Mouse (Mus musculus): Measurements from ENCODE around the gene Greb1. TPM values are rescaled to one million over a fixed set of nuclear protein-coding genes. Genes with fewer than 3 reads are reported as not detected.

The Greb1 gene
- polyA plus RNA-seq, 1 experiment from 2014 or later = 5.0 TPM

DNA sequence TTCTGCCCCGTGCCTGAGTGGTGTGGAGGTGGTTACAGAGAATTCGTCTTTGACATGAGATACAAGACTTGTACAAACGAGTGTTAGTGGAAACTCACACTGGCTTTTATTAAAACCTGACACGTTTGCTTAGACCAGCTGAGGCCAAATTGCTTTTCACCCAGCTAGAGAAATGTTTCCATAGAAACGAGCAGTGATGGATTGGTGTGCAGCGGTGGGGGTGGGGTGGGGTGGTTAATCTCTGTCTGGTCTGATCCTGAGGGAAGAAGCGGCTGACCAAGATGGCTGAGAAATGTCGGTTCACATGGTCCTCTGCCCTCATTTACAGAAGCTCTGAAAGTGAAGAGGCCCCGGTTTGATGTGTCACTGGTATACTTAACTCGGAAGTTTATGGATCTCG lies 17.8 kb upstream of the Greb1 start:
- H3K4me3 ChIP-seq (ENCODE audit: low read depth, low read length) = no peak overlapping the region
- no peak overlapping the region for H3K27ac ChIP-seq (replicated peaks; ENCODE audit: low read depth, low read length)
- no peaks in the 10 kb centered on the region for H3K27me3 ChIP-seq (ENCODE audit: control insufficient read depth, insufficient read depth, low read length)
- H3K9ac ChIP-seq (replicated peaks; ENCODE audit: low read length) = no peak overlapping the region
- H3K4me1 ChIP-seq (ENCODE audit: control insufficient read depth, insufficient read depth, low read length) = no peaks in the 10 kb centered on the region
- WGBS = 58% methylated on average over 11 of the region's 11 CpGs
- peaks cover 6% of the 10 kb centered on the region for H3K36me3 ChIP-seq (replicated peaks; ENCODE audit: control insufficient read depth, insufficient read depth, low read depth, low read length)
- ATAC-seq (replicated peaks; ENCODE audit: insufficient number of reproducible peaks, low FRiP score, low TSS enrichment, low read depth) (no peak), DNase-seq (ENCODE audit: low spot score) (no peak)
- no peaks in the 10 kb centered on the region for H3K9me3 ChIP-seq (replicated peaks; ENCODE audit: control insufficient read depth, low read length)
- no peak overlapping the region for H3K4me2 ChIP-seq (ENCODE audit: low read depth, low read length)

DNA sequence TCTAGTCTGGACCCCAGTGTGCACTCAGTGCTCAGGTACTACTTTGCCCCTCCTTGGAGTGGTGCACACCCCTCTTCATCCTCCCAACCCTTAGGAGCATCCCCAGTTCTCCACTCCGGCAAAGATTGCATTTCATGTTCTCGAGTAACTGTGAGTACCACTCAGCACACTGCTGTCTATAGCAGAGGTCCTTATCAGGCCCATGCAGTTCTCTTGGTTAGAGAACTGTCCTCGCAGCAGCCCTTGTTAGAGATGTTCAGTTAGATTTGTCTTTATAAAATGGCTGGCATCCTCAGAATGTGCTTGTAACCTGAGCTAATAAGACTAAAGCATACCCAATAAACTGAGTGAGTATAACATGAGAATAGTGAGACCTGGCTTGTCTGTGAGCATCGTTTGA lies 16.5 kb upstream of the Greb1 start:
- ATAC-seq (replicated peaks; ENCODE audit: insufficient number of reproducible peaks, low FRiP score, low TSS enrichment, low read depth) = no peak
- Histone ChIP-seq H3K4me1 (ENCODE audit: control insufficient read depth, insufficient read depth, low read length) (no peaks in the 10 kb centered on the region), H3K36me3 (replicated peaks; ENCODE audit: control insufficient read depth, insufficient read depth, low read depth, low read length) (peaks cover 4% of the 10 kb centered on the region)

DNA sequence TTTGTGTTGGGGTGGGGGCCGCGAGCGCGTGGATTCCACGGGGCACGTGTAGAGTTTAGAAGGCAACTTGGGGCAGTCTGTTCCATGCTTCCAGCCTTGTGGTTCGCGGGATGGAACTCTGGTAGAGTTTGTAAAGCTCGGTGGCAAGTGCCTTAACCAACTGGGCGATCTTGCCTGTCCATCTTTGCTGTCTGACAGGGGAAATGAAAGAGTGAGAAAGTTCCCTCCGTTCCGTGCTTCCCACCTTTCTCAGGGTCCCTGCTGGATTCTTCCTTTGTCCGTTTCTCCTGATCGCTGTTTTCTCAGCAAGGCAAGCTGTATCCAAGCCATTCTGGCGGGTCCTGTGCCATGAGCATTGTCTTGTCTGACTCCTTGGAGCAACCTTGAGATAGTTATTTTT lies 10.8 kb upstream of the Greb1 start:
- Histone ChIP-seq H3K27ac (replicated peaks; ENCODE audit: low read depth, low read length) (no peak overlapping the region), H3K9ac (replicated peaks; ENCODE audit: low read length) (peak overlapping the region; percentile 92), H3K9me3 (replicated peaks; ENCODE audit: control insufficient read depth, low read length) (no peaks in the 10 kb centered on the region), H3K4me2 (ENCODE audit: low read depth, low read length) (peak overlapping the region; percentile 81), H3K4me1 (ENCODE audit: control insufficient read depth, insufficient read depth, low read length) (no peaks in the 10 kb centered on the region), H3K27me3 (ENCODE audit: control insufficient read depth, insufficient read depth, low read length) (no peaks in the 10 kb centered on the region), H3K36me3 (replicated peaks; ENCODE audit: control insufficient read depth, insufficient read depth, low read depth, low read length) (no peaks in the 10 kb centered on the region), H3K4me3 (ENCODE audit: low read depth, low read length) (peak overlapping the region; percentile 76)
- peak; percentile 48 for DNase-seq (ENCODE audit: low spot score)
- ATAC-seq (replicated peaks; ENCODE audit: insufficient number of reproducible peaks, low FRiP score, low TSS enrichment, low read depth) = no peak; the same call in 1 of the 2 replicates
- WGBS = 5% methylated on average over 15 of the region's 15 CpGs

More for the DNA sequence above, 16.5 kb upstream of the Greb1 start:
- no peak overlapping the region for H3K4me3 ChIP-seq (ENCODE audit: low read depth, low read length)
- H3K27me3 ChIP-seq (ENCODE audit: control insufficient read depth, insufficient read depth, low read length) = no peaks in the 10 kb centered on the region
- no peaks in the 10 kb centered on the region for H3K9me3 ChIP-seq (replicated peaks; ENCODE audit: control insufficient read depth, low read length)
- WGBS = 91% methylated on average over 4 of the region's 4 CpGs
- H3K27ac ChIP-seq (replicated peaks; ENCODE audit: low read depth, low read length) = no peak overlapping the region
- no peak for DNase-seq (ENCODE audit: low spot score)
- H3K9ac ChIP-seq (replicated peaks; ENCODE audit: low read length) = no peak overlapping the region
- H3K4me2 ChIP-seq (ENCODE audit: low read depth, low read length) = no peak overlapping the region

DNA sequence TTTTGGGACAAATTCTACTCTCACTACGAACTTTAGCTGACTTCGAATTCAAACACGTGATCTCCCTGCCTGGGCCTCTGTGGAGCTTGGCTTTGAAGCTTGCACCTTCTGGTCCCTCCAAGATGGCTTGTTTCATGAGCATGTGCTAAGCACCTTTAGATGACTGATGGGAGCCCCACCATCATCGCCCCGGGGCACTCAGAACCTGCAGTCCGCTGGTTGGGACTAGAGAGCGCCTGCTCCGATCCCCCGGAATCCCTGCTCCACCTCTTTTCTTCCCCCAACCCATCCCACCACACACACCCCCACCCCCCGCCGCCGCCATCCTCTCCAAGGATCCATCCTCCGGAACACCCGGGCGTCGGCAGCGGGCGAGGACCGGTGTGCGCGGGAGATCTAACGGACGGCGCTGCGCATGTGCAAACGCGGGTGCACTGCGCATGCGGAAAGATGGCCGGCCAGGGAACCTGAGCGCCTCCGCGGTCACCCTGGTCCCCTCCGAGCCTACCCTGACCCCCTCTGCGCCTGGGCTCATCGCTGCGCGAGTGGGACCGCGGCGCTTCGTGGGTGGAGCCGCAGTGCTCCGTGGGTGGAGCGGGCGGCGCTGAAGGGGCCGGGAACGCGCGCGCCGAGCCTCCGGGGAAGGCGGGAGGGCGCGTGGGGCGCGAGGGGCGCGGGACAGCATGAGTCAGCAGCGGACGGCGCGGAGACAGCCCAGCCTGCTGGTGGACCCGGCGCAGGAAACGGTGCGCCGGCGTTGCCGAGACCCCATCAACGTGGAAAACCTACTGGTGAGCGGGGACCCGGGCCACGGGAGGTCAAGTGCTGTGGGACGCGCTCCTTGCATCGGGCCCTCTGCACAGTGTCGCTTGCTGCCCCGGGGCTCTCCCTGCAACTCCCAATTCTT lies 10.1 kb upstream of the Greb1 start, which contains the start of gene E2f6:
E2f6 (plus strand) TSS at position 439 of the 907 bp plus-strand sequence.
- WGBS = 5% methylated on average over 78 of the region's 81 CpGs
- Histone ChIP-seq H3K4me2 (ENCODE audit: low read depth, low read length) (peak within 1 kb of the TSS; percentile 81), H3K36me3 (replicated peaks; ENCODE audit: control insufficient read depth, insufficient read depth, low read depth, low read length) (no peaks in the 10 kb centered on the region), H3K4me3 (ENCODE audit: low read depth, low read length) (peak within 1 kb of the TSS; percentile 76), H3K27me3 (ENCODE audit: control insufficient read depth, insufficient read depth, low read length) (no peaks in the 10 kb centered on the region), H3K4me1 (ENCODE audit: control insufficient read depth, insufficient read depth, low read length) (no peaks in the 10 kb centered on the region), H3K9ac (replicated peaks; ENCODE audit: low read length) (peak within 1 kb of the TSS; percentile 92), H3K9me3 (replicated peaks; ENCODE audit: control insufficient read depth, low read length) (no peaks in the 10 kb centered on the region), H3K27ac (replicated peaks; ENCODE audit: low read depth, low read length) (no peak within 1 kb of the TSS)
- ATAC-seq (replicated peaks; ENCODE audit: insufficient number of reproducible peaks, low FRiP score, low TSS enrichment, low read depth) (peak; percentile 82), DNase-seq (ENCODE audit: low spot score) (peak; percentile 90)

DNA sequence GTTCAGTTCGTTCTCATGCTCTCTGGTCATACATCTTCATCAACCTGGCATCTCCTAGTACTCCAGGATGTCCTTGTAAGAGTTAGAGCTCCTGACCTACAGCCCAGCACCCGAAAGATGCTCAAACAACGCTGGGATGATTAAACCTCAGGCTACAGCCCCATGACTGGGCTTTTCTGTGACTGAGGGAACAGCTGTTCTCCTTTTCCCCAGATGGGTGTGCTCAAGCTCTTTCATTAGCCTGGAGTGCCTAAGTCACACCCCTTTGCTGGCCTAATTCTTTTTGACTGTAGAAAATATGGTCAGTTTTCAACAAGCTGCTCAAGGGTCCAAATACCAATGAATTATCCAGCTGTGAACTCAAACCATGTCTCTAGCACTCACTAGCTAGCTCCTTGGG lies 7.4 kb upstream of the Greb1 start:
- no peak for ATAC-seq (replicated peaks; ENCODE audit: insufficient number of reproducible peaks, low FRiP score, low TSS enrichment, low read depth)
- no peak overlapping the region for H3K9ac ChIP-seq (replicated peaks; ENCODE audit: low read length)
- H3K27me3 ChIP-seq (ENCODE audit: control insufficient read depth, insufficient read depth, low read length) = no peaks in the 10 kb centered on the region
- H3K36me3 ChIP-seq (replicated peaks; ENCODE audit: control insufficient read depth, insufficient read depth, low read depth, low read length) = no peaks in the 10 kb centered on the region
- no peak overlapping the region for H3K27ac ChIP-seq (replicated peaks; ENCODE audit: low read depth, low read length)
- 46% methylated on average over 3 of the region's 3 CpGs for WGBS
- no peaks in the 10 kb centered on the region for H3K4me1 ChIP-seq (ENCODE audit: control insufficient read depth, insufficient read depth, low read length)
- DNase-seq (ENCODE audit: low spot score) = peak; percentile 70
- H3K4me3 ChIP-seq (ENCODE audit: low read depth, low read length) = no peak overlapping the region
- H3K9me3 ChIP-seq (replicated peaks; ENCODE audit: control insufficient read depth, low read length) = no peaks in the 10 kb centered on the region
- H3K4me2 ChIP-seq (ENCODE audit: low read depth, low read length) = no peak overlapping the region

DNA sequence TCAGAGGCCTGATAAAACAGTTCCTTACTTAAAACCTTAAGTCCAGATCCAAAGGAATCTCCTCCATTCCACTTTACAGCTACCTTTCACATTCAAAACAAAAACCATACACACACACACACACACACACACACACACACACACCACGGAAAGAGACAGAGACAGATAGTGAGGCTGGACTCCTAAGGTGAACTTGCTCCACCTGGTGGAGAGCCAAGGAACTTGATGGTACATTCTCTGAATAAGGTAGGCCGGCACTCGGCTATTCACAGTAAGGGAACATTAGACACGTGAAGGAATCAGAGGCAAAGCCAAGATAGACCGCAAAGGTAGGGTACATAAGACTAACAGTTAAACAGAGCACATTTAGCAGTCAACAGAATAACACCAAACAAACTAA lies 4.8 kb upstream of the Greb1 start:
- no peaks in the 10 kb centered on the region; the same call in 1 of the 2 replicates for H3K4me1 ChIP-seq (ENCODE audit: control insufficient read depth, insufficient read depth, low read length)

DNA sequence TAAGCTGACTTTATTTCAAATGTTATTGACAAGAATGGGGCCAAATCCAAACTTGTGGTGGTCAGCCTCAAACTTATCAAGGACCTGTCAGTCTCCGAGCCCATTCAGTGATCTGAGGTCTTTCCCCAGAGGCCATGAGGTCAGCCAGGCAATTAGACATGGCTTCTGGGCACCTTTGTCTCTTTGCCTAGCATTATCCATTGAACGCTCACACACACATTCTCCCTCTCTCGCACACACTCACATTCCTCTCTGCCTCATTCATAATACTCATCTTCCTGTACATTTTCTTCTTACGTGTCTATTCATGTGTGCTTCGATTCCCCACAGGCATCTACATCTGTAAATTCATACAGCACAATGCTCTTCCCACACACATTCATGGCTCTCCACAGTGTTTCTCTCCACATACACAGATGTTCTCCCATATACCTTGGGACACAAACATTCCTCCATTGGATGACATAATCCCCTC lies 3.3 kb upstream of the Greb1 start:
- Histone ChIP-seq H3K4me1 (ENCODE audit: control insufficient read depth, insufficient read depth, low read length) (no peaks in the 10 kb centered on the region; the same call in 1 of the 2 replicates), H3K4me3 (ENCODE audit: low read depth, low read length) (no peak overlapping the region), H3K27ac (replicated peaks; ENCODE audit: low read depth, low read length) (no peak overlapping the region), H3K9me3 (replicated peaks; ENCODE audit: control insufficient read depth, low read length) (no peaks in the 10 kb centered on the region), H3K27me3 (ENCODE audit: control insufficient read depth, insufficient read depth, low read length) (no peaks in the 10 kb centered on the region), H3K9ac (replicated peaks; ENCODE audit: low read length) (no peak overlapping the region), H3K4me2 (ENCODE audit: low read depth, low read length) (no peak overlapping the region), H3K36me3 (replicated peaks; ENCODE audit: control insufficient read depth, insufficient read depth, low read depth, low read length) (no peaks in the 10 kb centered on the region)
- WGBS = 20% methylated on average over 5 of the region's 5 CpGs
- DNase-seq (ENCODE audit: low spot score) = peak; percentile 28
- ATAC-seq (replicated peaks; ENCODE audit: insufficient number of reproducible peaks, low FRiP score, low TSS enrichment, low read depth) = no peak

More for the DNA sequence above, 4.8 kb upstream of the Greb1 start:
- ATAC-seq (replicated peaks; ENCODE audit: insufficient number of reproducible peaks, low FRiP score, low TSS enrichment, low read depth) = no peak
- H3K27me3 ChIP-seq (ENCODE audit: control insufficient read depth, insufficient read depth, low read length) = no peaks in the 10 kb centered on the region
- no peak overlapping the region for H3K4me3 ChIP-seq (ENCODE audit: low read depth, low read length)
- H3K4me2 ChIP-seq (ENCODE audit: low read depth, low read length) = no peak overlapping the region
- 4% methylated on average over 5 of the region's 5 CpGs for WGBS
- DNase-seq (ENCODE audit: low spot score) = peak; percentile 94
- H3K9ac ChIP-seq (replicated peaks; ENCODE audit: low read length) = no peak overlapping the region
- no peaks in the 10 kb centered on the region for H3K36me3 ChIP-seq (replicated peaks; ENCODE audit: control insufficient read depth, insufficient read depth, low read depth, low read length)
- no peaks in the 10 kb centered on the region for H3K9me3 ChIP-seq (replicated peaks; ENCODE audit: control insufficient read depth, low read length)
- no peak overlapping the region for H3K27ac ChIP-seq (replicated peaks; ENCODE audit: low read depth, low read length)

All from embryonic facial prominence, embryonic 11.5 days (tissue).